Mouse (Mus musculus): ENCODE data around the gene Smim11.

DNA sequence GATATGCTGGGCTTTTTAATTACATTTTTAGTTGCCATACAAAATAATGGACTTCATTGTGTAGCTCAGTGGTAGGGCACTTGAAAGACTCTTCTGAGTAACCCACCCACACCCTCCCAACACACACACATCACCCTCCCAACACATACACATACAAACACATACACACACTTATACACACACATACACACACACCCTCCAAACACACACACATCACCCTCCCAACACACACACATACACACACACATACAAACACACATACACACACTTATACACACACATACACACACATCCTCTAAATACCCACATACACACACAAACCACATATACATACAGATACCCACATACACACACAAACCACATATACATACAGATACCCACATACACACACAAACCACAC lies 11.0 kb upstream of the Smim11 start:
- TF ChIP-seq CTCF (IDR thresholded peaks at IDR 0.05; ENCODE audit: control insufficient read depth, insufficient read depth, insufficient replicate concordance, low read depth, low read length) (no peak), POLR2A (IDR thresholded peaks at IDR 0.05; ENCODE audit: control insufficient read depth, low read depth, low read length) (no peak)
